Mouse (Mus musculus) stomach, embryonic 16.5 days (tissue): ENCODE measurements at regions not wholly inside any gene's neighbourhood (a gene's known extent, or its start where the extent isn't known, plus 50 kb on each side); places are given as distances from the start of the nearest gene placed in this dataset.
A peak's percentile ranks its signal among the peaks of the same experiment; 100 is the strongest.

ENCODE experiments used
- ATAC-seq: fragments of 200-750 bp; cut with Nextera tagmentation; 2 replicates; pipeline ENCODE4 v1.8.0; 2017; ENCODE audit warnings: moderate number of reproducible peaks, moderate TSS enrichment; ENCODE audit not compliant: insufficient read depth, low FRiP score
- H3K27ac ChIP-seq: fragments of 300-500 bp; sonication (generic); 2 replicates; pipeline ENCODE4 v1.5.1; 2014; ENCODE audit warnings: low read length
- H3K27me3 ChIP-seq: fragments of 300-500 bp; sonication (generic); 2 replicates; pipeline ENCODE4 v1.6.1; 2014; ENCODE audit warnings: low read length, control low read depth, mixed read lengths; ENCODE audit not compliant: control insufficient read depth, insufficient read depth
- H3K36me3 ChIP-seq: fragments of 300-500 bp; sonication (generic); 2 replicates; pipeline ENCODE4 v1.6.1; 2014; ENCODE audit warnings: low read length; ENCODE audit not compliant: control insufficient read depth, insufficient read depth
- H3K4me1 ChIP-seq: fragments of 300-500 bp; sonication (generic); 2 replicates; pipeline ENCODE4 v1.6.1; 2014; ENCODE audit warnings: low read length, control low read depth, mixed read lengths; ENCODE audit not compliant: control insufficient read depth, insufficient read depth
- H3K4me2 ChIP-seq: fragments of 300-500 bp; sonication (generic); 2 replicates; pipeline ENCODE4 v1.6.1; 2014; ENCODE audit warnings: low read depth, low read length, mixed read lengths
- H3K4me3 ChIP-seq: fragments of 300-500 bp; sonication (generic); replicated peaks from 2 replicates; pipeline ENCODE4 v1.5.1; 2014; ENCODE audit warnings: mild to moderate bottlenecking, low read length
- H3K9ac ChIP-seq: fragments of 300-500 bp; sonication (generic); 2 replicates; pipeline ENCODE4 v1.6.1; 2014; ENCODE audit warnings: low read length
- H3K9me3 ChIP-seq: fragments of 300-500 bp; sonication (generic); replicated peaks from 2 replicates; pipeline ENCODE4 v1.6.1; 2016; ENCODE audit warnings: low read length, control low read depth; ENCODE audit not compliant: control insufficient read depth
- WGBS: fragments of 180-500 bp; shearing (Covaris S2); extraction: QIAGEN DNeasy Blood & Tissue Kit; methylation state at CpG from one replicate; pipeline ENCODE4 v1.1.7; 2014; 5-methylcytosine and 5-hydroxymethylcytosine counted together

DNA sequence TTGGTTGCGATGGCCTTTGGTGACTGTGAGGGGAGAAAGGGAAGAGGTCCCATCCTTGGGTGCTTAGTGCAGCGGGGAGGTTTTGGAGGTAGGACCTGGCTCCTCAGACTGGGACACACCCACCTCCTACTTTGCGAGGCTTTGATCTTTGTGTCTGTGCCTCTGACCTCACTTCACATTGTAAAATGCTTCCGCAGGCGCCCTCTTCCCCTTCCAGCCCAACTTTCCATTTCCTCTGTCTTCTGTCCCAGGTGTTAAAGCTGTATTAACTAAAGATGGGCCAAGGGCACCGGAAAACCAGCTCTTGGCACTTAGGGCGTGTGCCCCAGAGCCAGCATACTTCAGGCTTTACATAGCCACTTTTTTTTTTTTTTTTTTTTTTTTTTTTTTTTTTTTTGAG is 70.3 kb downstream of the Zfp281 start:
- peaks cover 18% of the 10 kb centered on the region for H3K4me1 ChIP-seq
- ATAC-seq, result no peak
- H3K27me3 ChIP-seq, result no peaks in the 10 kb centered on the region
- H3K9me3 ChIP-seq, result no peaks in the 10 kb centered on the region
- no peaks in the 10 kb centered on the region for H3K36me3 ChIP-seq
- H3K27ac ChIP-seq, result no peak overlapping the region
- H3K9ac ChIP-seq, result no peak overlapping the region
- H3K4me2 ChIP-seq, result no peak overlapping the region
- no peak overlapping the region for H3K4me3 ChIP-seq
- WGBS, result 58% methylated on average over 7 of the region's 7 CpGs

DNA sequence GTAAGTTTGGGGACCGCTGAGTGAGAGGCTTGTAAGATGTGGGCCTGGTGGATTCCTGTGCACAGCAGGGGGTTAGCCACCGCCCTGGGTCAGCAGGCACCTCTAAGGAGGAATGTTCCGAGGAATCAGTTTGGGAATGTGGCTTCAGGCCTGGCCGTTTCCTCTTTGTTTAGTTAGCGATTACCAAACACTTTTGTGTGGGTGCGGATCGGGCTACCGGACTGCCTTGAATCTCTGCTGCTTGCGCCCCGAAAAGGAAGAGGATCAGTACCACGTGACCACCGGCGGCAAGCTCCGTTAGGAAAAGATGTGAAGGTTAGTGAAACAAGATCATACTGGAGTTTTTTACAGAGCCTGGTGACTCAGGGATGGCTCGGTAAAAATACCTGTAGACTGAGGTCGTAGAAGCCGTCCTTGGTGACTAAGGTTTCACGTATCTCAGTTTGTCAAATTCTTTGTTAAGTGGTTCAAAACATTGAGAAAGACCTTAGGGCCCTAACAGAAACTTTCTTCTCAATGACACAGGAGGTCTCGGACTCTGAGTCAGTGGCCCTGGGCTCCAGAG is 71.5 kb downstream of the Zfp281 start:
- Histone ChIP-seq H3K9ac (peak overlapping the region; percentile 32), H3K27ac (no peak overlapping the region), H3K4me2 (peak overlapping the region; percentile 41), H3K4me3 (peak overlapping the region; percentile 7; the same call in 1 of the 2 replicates), H3K27me3 (no peaks in the 10 kb centered on the region), H3K4me1 (peaks cover 18% of the 10 kb centered on the region), H3K9me3 (no peaks in the 10 kb centered on the region), H3K36me3 (no peaks in the 10 kb centered on the region)
- 0 out of 2 replicates have a peak, but pooled peaks have one; percentile 23 for ATAC-seq
- 18% methylated on average over 19 of the region's 19 CpGs for WGBS

DNA sequence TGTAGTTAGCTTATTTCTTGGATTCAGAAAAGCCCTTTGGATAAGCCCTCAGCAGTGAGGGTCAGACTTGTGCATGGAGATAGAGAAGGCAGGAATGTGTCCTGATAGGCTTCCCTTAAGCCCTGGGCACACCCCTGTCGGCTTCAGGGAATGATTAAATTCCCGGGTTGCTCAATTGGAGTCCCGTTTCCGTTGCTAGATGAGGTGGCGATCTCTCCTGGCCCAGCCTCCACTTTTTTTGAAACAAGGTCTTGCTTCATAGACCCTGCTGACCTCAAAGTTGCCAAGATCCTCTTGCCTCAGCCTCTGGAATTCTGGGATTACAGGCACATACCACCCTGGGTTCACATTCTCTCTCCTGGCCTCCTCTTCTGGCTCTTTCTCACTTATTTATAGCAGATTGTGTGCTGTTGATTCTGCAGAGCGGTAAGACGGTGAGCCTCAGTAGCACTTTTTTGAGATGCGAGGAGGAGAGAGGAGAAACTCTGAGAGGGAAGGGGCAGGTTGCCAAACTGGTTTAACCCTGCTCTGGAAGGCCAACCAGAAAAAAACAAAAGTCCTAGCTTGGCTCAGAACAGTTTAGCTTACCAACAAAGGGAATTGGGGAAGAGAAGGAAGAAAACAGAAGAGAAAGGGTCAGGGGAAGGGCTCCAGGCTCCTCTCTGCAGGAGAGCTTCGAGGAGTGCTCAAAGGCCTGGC is 73.9 kb downstream of the Zfp281 start:
- no peak for ATAC-seq
- peak overlapping the region; percentile 8 for H3K9ac ChIP-seq
- no peaks in the 10 kb centered on the region for H3K9me3 ChIP-seq
- H3K27ac ChIP-seq, result no peak overlapping the region
- H3K36me3 ChIP-seq, result no peaks in the 10 kb centered on the region
- H3K27me3 ChIP-seq, result no peaks in the 10 kb centered on the region
- 34% methylated on average over 9 of the region's 9 CpGs for WGBS
- H3K4me2 ChIP-seq, result no peak overlapping the region
- H3K4me1 ChIP-seq, result peaks cover 18% of the 10 kb centered on the region
- H3K4me3 ChIP-seq, result no peak overlapping the region

DNA sequence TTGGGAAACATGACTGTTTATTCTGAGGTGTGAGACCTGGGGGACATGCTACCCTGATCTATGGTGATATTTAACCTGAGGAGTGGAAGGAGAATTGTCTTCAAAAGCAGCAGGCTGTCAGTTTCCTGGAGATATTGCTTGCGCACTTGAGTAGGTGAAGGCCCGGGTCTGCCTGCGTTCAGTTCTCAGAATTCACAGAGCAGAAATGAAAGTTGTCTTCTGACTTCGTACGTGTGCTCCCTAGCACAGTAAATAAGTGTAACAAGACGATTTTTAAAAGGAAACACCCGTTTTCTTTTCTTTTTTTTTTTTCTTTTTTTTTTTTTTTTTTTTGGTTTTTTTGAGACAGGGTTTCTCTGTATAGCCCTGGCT is 74.4 kb downstream of the Zfp281 start:
- Histone ChIP-seq H3K27ac (no peak overlapping the region), H3K9me3 (no peaks in the 10 kb centered on the region), H3K9ac (no peak overlapping the region), H3K4me3 (no peak overlapping the region), H3K27me3 (no peaks in the 10 kb centered on the region), H3K36me3 (no peaks in the 10 kb centered on the region), H3K4me1 (peaks cover 18% of the 10 kb centered on the region), H3K4me2 (no peak overlapping the region)
- 65% methylated on average over 7 of the region's 7 CpGs for WGBS
- no peak for ATAC-seq

DNA sequence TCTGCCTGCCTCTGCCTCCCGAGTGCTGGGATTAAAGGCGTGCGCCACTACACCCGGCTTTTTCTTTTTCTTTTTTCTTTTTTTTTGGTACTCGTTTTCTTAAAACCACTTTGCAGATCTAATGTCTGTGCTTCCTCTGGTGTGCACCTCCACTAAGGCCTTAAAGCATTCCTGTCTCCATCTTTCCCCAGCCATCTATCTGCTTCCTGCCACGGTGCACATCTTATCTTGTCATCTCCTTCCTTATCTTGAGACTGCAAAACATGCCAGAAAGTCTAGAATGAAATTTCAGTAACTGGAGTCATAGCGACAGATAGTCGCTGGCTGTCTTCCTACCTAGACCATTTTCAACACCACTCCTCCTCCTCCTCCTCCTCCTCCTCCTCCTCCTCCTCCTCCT is 74.9 kb downstream of the Zfp281 start:
- no peaks in the 10 kb centered on the region for H3K9me3 ChIP-seq
- no peak overlapping the region for H3K4me3 ChIP-seq
- no peaks in the 10 kb centered on the region for H3K27me3 ChIP-seq
- no peak for ATAC-seq
- H3K27ac ChIP-seq, result no peak overlapping the region
- no peak overlapping the region for H3K9ac ChIP-seq
- H3K4me1 ChIP-seq, result peaks cover 18% of the 10 kb centered on the region
- WGBS, result 75% methylated on average over 8 of the region's 8 CpGs
- no peaks in the 10 kb centered on the region for H3K36me3 ChIP-seq
- no peak overlapping the region for H3K4me2 ChIP-seq

DNA sequence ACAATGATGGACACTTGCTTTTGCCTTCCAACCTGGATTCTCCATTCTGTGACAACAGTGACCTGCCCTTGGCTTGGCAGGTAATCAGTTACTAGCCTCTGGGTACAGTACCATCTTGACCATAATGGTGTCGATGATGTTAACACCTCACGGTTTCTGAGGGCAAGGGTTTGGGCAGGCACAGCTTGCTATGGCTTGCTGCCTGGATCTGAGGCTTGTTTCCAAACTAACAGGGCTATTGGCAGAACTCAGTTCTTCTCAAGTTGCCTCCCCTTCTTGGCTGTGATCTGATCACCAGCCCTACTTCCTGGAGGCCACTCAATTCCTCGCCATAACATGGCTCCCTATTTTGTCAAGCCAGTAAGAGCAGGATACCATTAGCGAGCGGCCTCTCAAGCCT is 79.4 kb downstream of the Zfp281 start:
- Histone ChIP-seq H3K9ac (no peak overlapping the region), H3K4me1 (no peaks in the 10 kb centered on the region), H3K4me2 (no peak overlapping the region), H3K27me3 (no peaks in the 10 kb centered on the region), H3K9me3 (no peaks in the 10 kb centered on the region), H3K27ac (no peak overlapping the region), H3K4me3 (no peak overlapping the region), H3K36me3 (no peaks in the 10 kb centered on the region)
- WGBS, result 93% methylated on average over 5 of the region's 5 CpGs
- no peak for ATAC-seq

DNA sequence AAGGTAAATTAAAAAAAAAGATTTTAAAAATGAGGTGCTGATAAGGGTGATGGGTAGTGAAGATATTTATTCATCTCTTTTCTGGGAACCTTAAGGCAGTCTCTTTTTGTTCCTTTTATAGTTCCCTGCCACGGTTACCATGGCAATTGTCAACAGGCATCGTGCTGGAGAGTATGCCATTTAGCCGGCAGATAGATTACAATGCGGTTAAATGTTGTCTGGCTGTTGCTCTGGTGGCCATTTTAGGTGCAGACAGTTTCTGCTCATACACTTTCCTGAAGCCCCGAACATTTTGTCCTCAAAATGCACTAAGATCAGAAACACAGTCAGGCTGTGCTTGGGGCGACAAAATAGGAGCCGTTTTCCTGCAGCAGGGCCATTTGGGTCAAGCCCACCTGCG is 81.8 kb downstream of the Zfp281 start:
- Histone ChIP-seq H3K27ac (no peak overlapping the region), H3K4me3 (no peak overlapping the region), H3K27me3 (no peaks in the 10 kb centered on the region), H3K9ac (no peak overlapping the region), H3K4me1 (no peaks in the 10 kb centered on the region), H3K4me2 (no peak overlapping the region), H3K9me3 (0 out of 2 replicates have a peak, but pooled peaks cover 3% of the 10 kb centered on the region), H3K36me3 (no peaks in the 10 kb centered on the region)
- ATAC-seq, result no peak
- 66% methylated on average over 8 of the region's 8 CpGs for WGBS

DNA sequence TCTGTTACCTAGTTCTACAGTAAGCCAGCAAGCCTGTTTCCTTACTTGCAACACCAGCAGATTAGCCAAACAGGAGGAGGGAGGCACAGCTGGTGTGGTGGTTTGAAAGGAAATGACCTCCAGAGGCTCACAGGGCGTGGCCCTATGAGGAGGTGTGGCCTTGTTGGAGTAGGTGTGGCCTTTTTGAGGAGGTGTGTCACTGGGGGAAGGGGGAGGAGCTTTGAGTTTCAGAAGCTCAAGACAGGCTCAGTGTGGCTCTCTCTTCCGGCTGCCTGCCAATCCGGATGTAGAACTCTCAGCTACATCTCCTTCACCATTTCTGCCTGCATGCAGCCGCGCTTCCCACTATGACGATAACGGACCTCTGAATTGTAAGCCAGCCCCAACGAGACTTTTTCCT is 82.7 kb downstream of the Zfp281 start:
- Histone ChIP-seq H3K27ac (no peak overlapping the region), H3K9ac (no peak overlapping the region), H3K36me3 (no peaks in the 10 kb centered on the region), H3K27me3 (no peaks in the 10 kb centered on the region), H3K9me3 (0 out of 2 replicates have a peak, but pooled peaks cover 3% of the 10 kb centered on the region), H3K4me2 (no peak overlapping the region), H3K4me3 (no peak overlapping the region), H3K4me1 (no peaks in the 10 kb centered on the region)
- ATAC-seq, result no peak
- WGBS, result 82% methylated on average over 8 of the region's 8 CpGs

DNA sequence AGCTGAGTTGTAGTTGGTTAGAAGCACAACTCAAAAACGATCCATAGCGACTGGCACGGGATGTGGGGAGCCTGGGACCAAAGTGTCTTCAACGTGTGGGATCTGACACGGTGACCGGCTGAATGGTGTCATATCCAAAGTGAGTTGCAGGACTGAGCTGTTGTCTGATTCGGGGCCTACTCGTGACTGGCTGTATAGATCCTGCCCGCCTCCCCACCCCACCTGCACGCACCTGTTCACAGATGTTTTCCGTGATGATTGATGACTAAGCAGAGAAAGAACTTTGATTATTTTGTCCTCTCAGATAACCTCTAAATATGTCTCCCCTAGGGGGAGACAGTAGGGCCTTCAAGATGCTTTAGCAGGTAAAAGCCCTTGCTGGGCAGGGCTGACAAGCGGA is 83.2 kb downstream of the Zfp281 start:
- H3K4me3 ChIP-seq, result no peak overlapping the region
- H3K36me3 ChIP-seq, result no peaks in the 10 kb centered on the region
- no peaks in the 10 kb centered on the region for H3K4me1 ChIP-seq
- no peaks in the 10 kb centered on the region for H3K27me3 ChIP-seq
- H3K4me2 ChIP-seq, result no peak overlapping the region
- H3K9me3 ChIP-seq, result 0 out of 2 replicates have a peak, but pooled peaks cover 3% of the 10 kb centered on the region
- WGBS, result 83% methylated on average over 12 of the region's 12 CpGs
- no peak for ATAC-seq
- no peak overlapping the region for H3K27ac ChIP-seq
- no peak overlapping the region for H3K9ac ChIP-seq
